Mouse (Mus musculus) megakaryocyte progenitor cell, adult 5-6 weeks (primary cell): ENCODE measurements at regions not wholly inside any gene's neighbourhood (a gene's known extent, or its start where the extent isn't known, plus 50 kb on each side); places are given as distances from the start of the nearest gene placed in this dataset.

Experiments used
- ATAC-seq: replicated peaks from 2 replicates; pipeline ENCODE4 v1.8.0; 2016; ENCODE audit warnings: mild to moderate bottlenecking, moderate TSS enrichment, inconsistent platforms; ENCODE audit not compliant: poor library complexity

GRCm38 (mm10) chr13:85437009-85437408, 148.1 kb upstream of the Rasa1 start:
- no peak for ATAC-seq

- no peak for ATAC-seq
These were observed 147.3 kb upstream of the Rasa1 start for GRCm38 (mm10) chr13:85436254-85436653.

- no peak for ATAC-seq
These were observed 141.9 kb upstream of the Rasa1 start for GRCm38 (mm10) chr13:85430821-85431220.

- ATAC-seq: peak; percentile 90
These were observed 141.1 kb upstream of the Rasa1 start for GRCm38 (mm10) chr13:85430040-85430439.

- ATAC-seq: no peak
These were observed 129.7 kb upstream of the Rasa1 start for GRCm38 (mm10) chr13:85418671-85419070.

GRCm38 (mm10) chr13:85414951-85415350, 126.0 kb upstream of the Rasa1 start:
- ATAC-seq: no peak

GRCm38 (mm10) chr13:85411327-85411726, 122.4 kb upstream of the Rasa1 start:
- ATAC-seq: no peak

GRCm38 (mm10) chr13:85398834-85399233, 109.9 kb upstream of the Rasa1 start:
- ATAC-seq: no peak

- peak; percentile 60; the same call in 1 of the 2 replicates for ATAC-seq
These were observed 87.5 kb upstream of the Rasa1 start for GRCm38 (mm10) chr13:85376338-85376998.

GRCm38 (mm10) chr13:85359621-85360020, 70.7 kb upstream of the Rasa1 start:
- no peak for ATAC-seq

- no peak for ATAC-seq
These were observed 70.2 kb upstream of the Rasa1 start for GRCm38 (mm10) chr13:85359143-85359542.

- no peak for ATAC-seq
These were observed 63.1 kb upstream of the Rasa1 start for GRCm38 (mm10) chr13:85352061-85352460.
